Mouse (Mus musculus) layer of hippocampus, adult 11-12 months (tissue): ENCODE measurements at regions not wholly inside any gene's neighbourhood (a gene's known extent, or its start where the extent isn't known, plus 50 kb on each side); places are given as distances from the start of the nearest gene placed in this dataset.

Experiments used
- DNase-seq: peaks from one replicate; pipeline ENCODE4 v3.0.0; 2022; ENCODE audit warnings: low spot score

GRCm38 (mm10) chr8:8562268-8562667 is 98.8 kb downstream of the Efnb2 start:
- no peak for DNase-seq

GRCm38 (mm10) chr8:8558050-8558449 is 103.0 kb downstream of the Efnb2 start:
- DNase-seq = no peak

GRCm38 (mm10) chr8:8556152-8556551 is 104.9 kb downstream of the Efnb2 start:
- DNase-seq = no peak

GRCm38 (mm10) chr8:8554691-8555090 is 106.4 kb downstream of the Efnb2 start:
- DNase-seq = no peak

GRCm38 (mm10) chr8:8552779-8553178 is 108.3 kb downstream of the Efnb2 start:
- DNase-seq = peak; percentile 7

- DNase-seq = no peak
Measured at GRCm38 (mm10) chr8:8536626-8537025, 124.4 kb downstream of the Efnb2 start.

GRCm38 (mm10) chr8:8534787-8535186 is 126.3 kb downstream of the Efnb2 start:
- no peak for DNase-seq

GRCm38 (mm10) chr8:8532907-8533306 is 128.1 kb downstream of the Efnb2 start:
- no peak for DNase-seq

- no peak for DNase-seq
Measured at GRCm38 (mm10) chr8:8530540-8530939, 130.5 kb downstream of the Efnb2 start.

- DNase-seq = no peak
Measured at GRCm38 (mm10) chr8:8521532-8521931, 139.5 kb downstream of the Efnb2 start.

GRCm38 (mm10) chr8:8519772-8520191 is 141.3 kb downstream of the Efnb2 start:
- peak; percentile 38 for DNase-seq

- no peak for DNase-seq
Measured at GRCm38 (mm10) chr8:8517599-8517998, 143.4 kb downstream of the Efnb2 start.

- DNase-seq = no peak
Measured at GRCm38 (mm10) chr8:8516272-8516671, 144.8 kb downstream of the Efnb2 start.

- DNase-seq = no peak
Measured at GRCm38 (mm10) chr8:8499921-8500320, 161.1 kb downstream of the Efnb2 start.

- DNase-seq = no peak
Measured at GRCm38 (mm10) chr8:8498753-8499152, 162.3 kb downstream of the Efnb2 start.

- DNase-seq = no peak
Measured at GRCm38 (mm10) chr8:8495472-8495871, 165.6 kb downstream of the Efnb2 start.

- DNase-seq = no peak
Measured at GRCm38 (mm10) chr8:8494281-8494680, 166.8 kb downstream of the Efnb2 start.

GRCm38 (mm10) chr8:8491908-8492307 is 169.1 kb downstream of the Efnb2 start:
- DNase-seq = no peak

GRCm38 (mm10) chr8:8489784-8490183 is 171.3 kb downstream of the Efnb2 start:
- DNase-seq = no peak

GRCm38 (mm10) chr8:8488695-8489571 is 172.1 kb downstream of the Efnb2 start:
- peak; percentile 28 for DNase-seq

- no peak for DNase-seq
Measured at GRCm38 (mm10) chr8:8488191-8488694, 172.8 kb downstream of the Efnb2 start.

GRCm38 (mm10) chr8:8487706-8488105 is 173.3 kb downstream of the Efnb2 start:
- DNase-seq = no peak

- peak; percentile 51 for DNase-seq
Measured at GRCm38 (mm10) chr8:8486866-8487265, 174.2 kb downstream of the Efnb2 start.

GRCm38 (mm10) chr8:8485252-8485651 is 175.8 kb downstream of the Efnb2 start:
- no peak for DNase-seq
